Mouse (Mus musculus) erythroid progenitor cell, adult 5-6 weeks (primary cell): ENCODE results near the gene Rcn3. TPM values are rescaled to one million over a fixed set of nuclear protein-coding genes. Genes with fewer than 3 reads are reported as not detected.

Experiments used
- ATAC-seq: replicated peaks from 2 replicates; pipeline ENCODE4 v1.8.0; 2016; ENCODE audit warnings: moderate number of reproducible peaks, mild to moderate bottlenecking, moderate TSS enrichment, inconsistent platforms; ENCODE audit not compliant: poor library complexity, low FRiP score, severe bottlenecking
- total RNA-seq, 2 experiments: library from RNA; stranded (forward) in 1 of 2; stranded (reverse) in 1 of 2; fragments of 150-400 nt in 1 of 2; fragments of 186-747, 209-891 nt in 1 of 2; gene quantifications; 2 replicates each; pipeline versions ENCODE4 v1.2.3 to v1.2.4; 2015 to 2017; ENCODE audit warnings: low replicate concordance in 2 of 2

Rcn3 gene
- total RNA-seq, 2 experiments from 2014 or later, result 1.9 to 8.8 TPM

- no peak; the same call in 1 of the 2 replicates for ATAC-seq
These were observed 38.7 kb downstream of the Rcn3 start for GRCm38 (mm10) chr7:45053117-45053930.

- no peak for ATAC-seq
These were observed 39.2 kb downstream of the Rcn3 start, which contains the start of gene Prr12 for GRCm38 (mm10) chr7:45052862-45053116. TSS of gene Prr12 (minus strand) at chr7:45052881.

GRCm38 (mm10) chr7:45052181-45052861 is 39.7 kb downstream of the Rcn3 start:
- no peak for ATAC-seq

- ATAC-seq, result no peak
These were observed 40.4 kb downstream of the Rcn3 start for GRCm38 (mm10) chr7:45051601-45051974.

GRCm38 (mm10) chr7:45050945-45051600 is 40.9 kb downstream of the Rcn3 start:
- ATAC-seq, result no peak

- ATAC-seq, result no peak
These were observed 42.9 kb downstream of the Rcn3 start for GRCm38 (mm10) chr7:45048923-45049657.

- no peak for ATAC-seq
These were observed 43.8 kb downstream of the Rcn3 start for GRCm38 (mm10) chr7:45048001-45048890.

- ATAC-seq, result no peak
These were observed 44.5 kb downstream of the Rcn3 start for GRCm38 (mm10) chr7:45047491-45047890.

GRCm38 (mm10) chr7:45046853-45047350 is 45.1 kb downstream of the Rcn3 start:
- ATAC-seq, result no peak

GRCm38 (mm10) chr7:45045741-45046140 is 46.3 kb downstream of the Rcn3 start:
- ATAC-seq, result no peak

- no peak for ATAC-seq
These were observed 48.7 kb downstream of the Rcn3 start for GRCm38 (mm10) chr7:45043307-45043706.

GRCm38 (mm10) chr7:45040851-45041250 is 51.2 kb downstream of the Rcn3 start:
- ATAC-seq, result no peak

GRCm38 (mm10) chr7:45038411-45038810 is 53.6 kb downstream of the Rcn3 start:
- ATAC-seq, result no peak

GRCm38 (mm10) chr7:45037720-45038361 is 54.2 kb downstream of the Rcn3 start:
- ATAC-seq, result peak; percentile 86

GRCm38 (mm10) chr7:45036702-45037101 is 55.3 kb downstream of the Rcn3 start:
- no peak for ATAC-seq

- no peak for ATAC-seq
These were observed 56.4 kb downstream of the Rcn3 start for GRCm38 (mm10) chr7:45035631-45036030.

- ATAC-seq, result no peak
These were observed 58.2 kb downstream of the Rcn3 start for GRCm38 (mm10) chr7:45033722-45034359.
